Mouse (Mus musculus) midbrain, postnatal 0 days (tissue): Measurements from ENCODE around the gene Casp2. TPM values are rescaled to one million over a fixed set of nuclear protein-coding genes. Genes with fewer than 3 reads are reported as not detected.

Experiments
- ATAC-seq: fragments of 200-750 bp; cut with Nextera tagmentation; 2 replicates; pipeline ENCODE4 v1.8.0; 2017; ENCODE audit warnings: moderate number of reproducible peaks, mild to moderate bottlenecking, moderate TSS enrichment, moderate library complexity; ENCODE audit not compliant: low FRiP score
- DNase-seq: peaks from one replicate; pipeline ENCODE4 v3.0.0-alpha.2; 2015; ENCODE audit warnings: low spot score
- H3K27ac ChIP-seq: fragments of 300-500 bp; sonication (generic); 2 replicates; pipeline ENCODE4 v1.5.1; 2014; ENCODE audit warnings: low read depth, mild to moderate bottlenecking, low read length, mixed read lengths
- H3K27me3 ChIP-seq: fragments of 300-500 bp; sonication (generic); 2 replicates; pipeline ENCODE4 v1.6.1; 2014; ENCODE audit warnings: low read length, control low read depth, mixed read lengths; ENCODE audit not compliant: insufficient read depth
- H3K36me3 ChIP-seq: fragments of 300-500 bp; sonication (generic); 2 replicates; pipeline ENCODE4 v1.6.1; 2014; ENCODE audit warnings: low read length, control low read depth, mixed read lengths; ENCODE audit not compliant: insufficient read depth
- H3K4me1 ChIP-seq: fragments of 300-500 bp; sonication (generic); 2 replicates; pipeline ENCODE4 v1.6.1; 2014; ENCODE audit warnings: mild to moderate bottlenecking, control low read depth, antibody characterized with exemption, low read length, mixed read lengths; ENCODE audit not compliant: insufficient read depth
- H3K4me2 ChIP-seq: fragments of 300-500 bp; sonication (generic); 2 replicates; pipeline ENCODE4 v1.6.1; 2014; ENCODE audit warnings: low read depth, mild to moderate bottlenecking, low read length, mixed read lengths; ENCODE audit not compliant: poor library complexity, severe bottlenecking
- H3K4me3 ChIP-seq: fragments of 300-500 bp; sonication (generic); 2 replicates; pipeline ENCODE4 v1.5.1; 2014; ENCODE audit warnings: low read depth, mild to moderate bottlenecking, low read length, moderate library complexity
- H3K9ac ChIP-seq: fragments of 300-500 bp; sonication (generic); replicated peaks from 2 replicates; pipeline ENCODE4 v1.6.1; 2014; ENCODE audit warnings: mild to moderate bottlenecking, low read length, moderate library complexity, mixed read lengths; ENCODE audit not compliant: poor library complexity, severe bottlenecking
- H3K9me3 ChIP-seq: fragments of 300-500 bp; sonication (generic); 2 replicates; pipeline ENCODE4 v1.6.1; 2016; ENCODE audit warnings: low read length, control low read depth
- CTCF ChIP-seq: IDR thresholded peaks from 2 replicates; pipeline ENCODE4 v1.5.1; 2016; ENCODE audit warnings: antibody characterized with exemption, mild to moderate bottlenecking
- WGBS: fragments of 180-500 bp; shearing (Covaris S2); extraction: QIAGEN DNeasy Blood & Tissue Kit; methylation state at CpG from one replicate; pipeline ENCODE4 v1.1.7; 2014; 5-methylcytosine and 5-hydroxymethylcytosine counted together
- polyA plus RNA-seq: library from polyadenylated mRNA; unstranded; fragments of >200 nt; fragmentation: Nextera tagmentation; extraction: Ambion mirVana; gene quantifications from 2 replicates; pipeline ENCODE4 v1.2.1, GENCODE M21; 2015
- total RNA-seq: library from RNA; depleted of rRNA; stranded (reverse); fragments of >200 nt; gene quantifications from 2 replicates; pipeline ENCODE4 v1.2.3, GENCODE M21; 2014

Gene Casp2
- total and polyA plus RNA-seq, 2 experiments from 2014 or later = 17.9 to 42.6 TPM

DNA sequence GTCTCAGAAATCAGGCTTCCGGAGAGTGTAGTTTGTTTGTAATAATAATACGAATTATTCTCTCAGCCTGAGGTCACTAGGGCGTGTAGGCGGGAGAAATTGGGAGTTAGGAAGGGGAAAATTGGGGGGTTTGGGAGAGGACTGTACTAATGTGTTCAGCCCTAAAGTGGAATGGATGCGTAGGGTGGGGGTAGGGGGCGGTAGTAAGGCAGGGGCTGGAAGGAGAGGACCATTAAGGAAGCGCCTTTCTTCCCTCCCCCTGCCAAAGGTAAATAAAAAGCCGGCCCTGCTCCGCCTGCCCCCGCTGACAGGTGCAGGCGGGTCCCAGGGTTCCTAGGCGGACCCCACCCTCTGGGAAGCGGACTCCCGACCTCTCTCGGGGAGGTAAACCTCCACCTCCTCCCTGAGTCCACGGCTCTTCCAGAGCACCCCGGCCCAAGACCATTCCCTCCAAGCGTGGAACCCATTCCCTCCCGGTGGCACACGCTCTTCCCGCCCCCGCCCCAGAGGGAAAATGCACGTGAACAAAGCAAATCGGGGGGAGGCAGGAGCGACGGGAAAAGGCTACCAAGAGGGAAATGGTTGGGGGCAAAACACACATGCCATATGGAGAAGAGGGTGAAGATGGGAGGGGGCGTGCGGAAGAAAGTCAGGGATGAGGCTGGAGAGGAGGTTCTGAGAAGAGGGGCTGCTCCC is 58.7 kb downstream of the Casp2 start:
- Histone ChIP-seq H3K27ac (peak overlapping the region; percentile 71), H3K4me3 (peak overlapping the region; percentile 58), H3K9me3 (no peaks in the 10 kb centered on the region), H3K36me3 (peaks cover under 1% of the 10 kb centered on the region), H3K27me3 (no peaks in the 10 kb centered on the region), H3K9ac (peak overlapping the region; percentile 81), H3K4me2 (peak overlapping the region; percentile 72), H3K4me1 (no peaks in the 10 kb centered on the region)
- DNase-seq (peak; percentile 25), ATAC-seq (peak; percentile 34)
- WGBS = under 1% methylated on average over 28 of the region's 28 CpGs
- 0 out of 2 replicates have a peak, but pooled peaks have one; percentile 17 for TF ChIP-seq CTCF

DNA sequence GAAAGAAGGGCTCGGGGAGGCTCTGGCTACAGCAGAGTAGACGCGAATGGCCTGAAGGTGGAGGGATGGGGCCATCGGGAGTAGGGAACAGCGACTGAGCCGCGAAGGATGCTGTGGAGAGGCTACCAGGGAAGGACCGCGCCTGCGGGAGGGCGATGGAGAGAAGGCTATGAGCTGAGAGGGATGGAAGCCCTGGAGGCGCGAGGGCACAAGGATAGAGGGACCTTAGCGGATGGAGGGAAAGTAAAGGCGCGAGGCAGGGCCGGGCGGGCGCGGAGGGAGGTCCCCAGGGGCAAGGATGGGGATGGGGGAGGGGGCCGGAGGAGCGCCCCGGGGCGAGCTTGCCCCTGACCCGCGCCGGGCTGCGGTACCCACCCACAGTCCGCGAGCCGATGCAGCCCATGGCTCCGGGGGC is 59.3 kb downstream of the Casp2 start:
- Histone ChIP-seq H3K4me2 (peak overlapping the region; percentile 72), H3K27me3 (no peaks in the 10 kb centered on the region), H3K36me3 (no peaks in the 10 kb centered on the region; the same call in 1 of the 2 replicates), H3K9ac (peak overlapping the region; percentile 81), H3K4me1 (no peaks in the 10 kb centered on the region), H3K9me3 (no peaks in the 10 kb centered on the region), H3K27ac (peak overlapping the region; percentile 71), H3K4me3 (peak overlapping the region; percentile 58)
- DNase-seq (peak; percentile 30), ATAC-seq (peak; percentile 67)
- TF ChIP-seq CTCF = no peak; the same call in 1 of the 2 replicates
- 0% methylated on average over 21 of the region's 32 CpGs for WGBS

DNA sequence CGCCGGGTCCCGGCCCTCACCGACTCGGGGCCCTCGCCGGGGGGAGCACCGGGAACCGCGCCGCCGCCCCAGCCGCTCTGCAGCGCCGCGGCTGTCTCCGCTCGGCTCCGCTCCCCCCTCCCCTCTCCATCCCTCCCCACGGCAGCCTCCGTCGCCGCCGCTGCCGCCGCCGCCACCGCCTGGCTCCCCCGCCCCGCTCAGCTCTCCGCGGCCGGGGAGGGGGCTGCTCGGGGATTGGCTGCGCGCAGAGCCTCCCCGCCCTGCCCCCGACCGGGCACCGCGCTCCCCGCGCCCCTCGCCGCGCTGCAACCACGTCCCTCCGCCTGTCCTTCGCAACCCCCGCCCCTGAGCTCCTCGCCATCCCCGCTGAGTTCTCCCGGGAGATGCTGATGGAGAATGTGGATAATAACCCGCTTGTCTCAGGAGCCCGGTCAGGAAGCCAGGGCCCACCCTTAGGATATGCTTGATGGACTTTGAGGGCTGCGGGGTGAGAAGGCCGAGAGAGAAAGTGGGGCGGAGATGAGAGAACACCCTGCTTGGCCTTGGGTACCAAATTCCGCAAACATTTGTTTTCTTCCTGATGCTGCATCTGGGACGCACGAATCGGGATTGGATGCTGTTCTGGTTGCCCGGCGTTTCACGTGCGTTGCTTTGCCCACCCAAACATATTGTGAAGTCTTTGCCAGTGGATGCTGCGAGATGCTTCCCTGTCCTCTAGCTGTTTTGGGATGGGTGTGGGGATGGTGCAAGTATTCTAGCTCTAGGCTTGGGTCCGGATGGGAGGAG is 59.9 kb downstream of the Casp2 start, which contains the start of gene Fam131b:
Gene Fam131b (minus strand): TSS at position 162 of the 786 bp plus-strand sequence.
- peak within 1 kb of the TSS; percentile 58 for H3K4me3 ChIP-seq
- WGBS = under 1% methylated on average over 32 of the region's 68 CpGs
- peak within 1 kb of the TSS; percentile 71 for H3K27ac ChIP-seq
- no peaks in the 10 kb centered on the region for H3K9me3 ChIP-seq
- no peaks in the 10 kb centered on the region for H3K27me3 ChIP-seq
- DNase-seq (peak; percentile 77), ATAC-seq (peak; percentile 90)
- peak within 1 kb of the TSS; percentile 81 for H3K9ac ChIP-seq
- H3K36me3 ChIP-seq = no peaks in the 10 kb centered on the region; the same call in 1 of the 2 replicates
- TF ChIP-seq CTCF = no peak
- peak within 1 kb of the TSS; percentile 72 for H3K4me2 ChIP-seq
- no peaks in the 10 kb centered on the region for H3K4me1 ChIP-seq

DNA sequence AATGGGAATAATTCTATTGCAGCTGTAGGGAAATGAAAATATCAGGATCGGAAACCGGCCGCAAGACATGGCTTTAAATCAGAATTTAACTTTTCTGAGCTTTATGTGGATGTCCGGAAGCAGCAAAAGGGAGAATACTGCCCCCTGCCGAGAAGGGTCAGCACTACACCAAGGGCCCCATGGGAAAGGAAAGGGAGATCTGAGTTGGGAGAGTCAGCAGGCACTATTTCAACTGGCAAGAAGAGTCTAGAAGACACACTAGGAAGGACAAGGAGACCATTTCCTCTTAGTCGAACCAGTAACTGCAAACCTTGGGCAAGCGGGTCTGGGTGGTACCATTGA is 60.5 kb downstream of the Casp2 start:
- Histone ChIP-seq H3K4me3 (peak overlapping the region; percentile 58), H3K4me1 (no peaks in the 10 kb centered on the region), H3K27me3 (no peaks in the 10 kb centered on the region), H3K9me3 (no peaks in the 10 kb centered on the region), H3K4me2 (peak overlapping the region; percentile 72), H3K36me3 (no peaks in the 10 kb centered on the region; the same call in 1 of the 2 replicates), H3K27ac (peak overlapping the region; percentile 38; the same call in 1 of the 2 replicates), H3K9ac (no peak overlapping the region)
- ATAC-seq (0 out of 2 replicates have a peak, but pooled peaks have one; percentile 5), DNase-seq (peak; percentile 69)
- 3% methylated on average over 7 of the region's 7 CpGs for WGBS
- TF ChIP-seq CTCF = peak; percentile 85

DNA sequence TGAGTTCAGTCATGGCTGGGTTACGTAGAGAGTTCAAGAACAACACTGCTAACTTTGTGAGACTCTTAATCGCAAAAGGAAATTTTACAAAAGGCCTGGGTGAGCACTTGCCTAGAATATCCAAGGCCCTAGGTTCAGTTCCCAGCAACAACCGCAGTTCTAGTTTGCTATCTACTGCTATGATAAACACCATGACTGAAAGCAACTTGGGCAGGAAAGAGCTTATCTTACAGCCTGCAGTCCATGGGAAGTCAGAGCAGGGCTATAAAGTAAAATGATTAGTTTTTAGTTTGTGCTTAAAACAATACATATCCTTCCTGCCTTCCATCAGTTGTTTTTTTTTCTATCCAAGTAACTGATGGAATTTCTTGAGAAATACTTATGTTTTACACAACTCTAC is 61.7 kb downstream of the Casp2 start:
- H3K9ac ChIP-seq = no peak overlapping the region
- no peaks in the 10 kb centered on the region for H3K9me3 ChIP-seq
- ATAC-seq (no peak), DNase-seq (no peak)
- no peak for TF ChIP-seq CTCF
- H3K27ac ChIP-seq = no peak overlapping the region
- no peaks in the 10 kb centered on the region for H3K27me3 ChIP-seq
- WGBS = 81% methylated on average over 3 of the region's 3 CpGs
- no peak overlapping the region for H3K4me3 ChIP-seq
- H3K4me1 ChIP-seq = no peaks in the 10 kb centered on the region
- H3K4me2 ChIP-seq = no peak overlapping the region
- H3K36me3 ChIP-seq = no peaks in the 10 kb centered on the region

DNA sequence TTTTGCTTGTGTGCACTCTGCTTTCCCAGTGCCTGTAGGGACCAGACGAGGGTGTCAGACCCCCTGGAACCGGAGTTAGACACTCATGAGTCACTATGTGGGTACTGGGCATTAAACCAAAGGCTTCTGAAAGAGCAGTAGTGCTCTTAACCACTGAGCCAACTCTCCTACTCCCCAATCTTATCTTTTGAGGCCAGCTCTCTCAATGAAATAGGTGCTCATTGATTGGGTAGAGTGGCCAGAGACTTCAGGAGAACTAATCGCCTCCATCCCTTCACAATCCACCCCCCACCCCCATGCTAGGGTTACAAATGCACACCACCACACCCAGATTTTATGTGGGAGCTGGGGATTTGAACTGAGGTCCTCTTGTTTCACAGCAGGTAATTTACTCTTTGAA is 64.0 kb downstream of the Casp2 start:
- Histone ChIP-seq H3K4me3 (no peak overlapping the region), H3K9ac (no peak overlapping the region), H3K9me3 (no peaks in the 10 kb centered on the region), H3K27me3 (no peaks in the 10 kb centered on the region), H3K4me1 (no peaks in the 10 kb centered on the region), H3K36me3 (no peaks in the 10 kb centered on the region), H3K4me2 (no peak overlapping the region), H3K27ac (no peak overlapping the region)
- 83% methylated on average over 3 of the region's 3 CpGs for WGBS
- no peak for DNase-seq
- TF ChIP-seq CTCF = no peak
- no peak for ATAC-seq
